Mouse (Mus musculus): ENCODE results near the gene Olfr50.

Olfr50 gene

GRCm38 (mm10) chr2:36790238-36790637 is at the start of gene Olfr50:
TSS of gene Olfr50 (plus strand) at chr2:36790538.
- no peak for DNase-seq (ENCODE audit: low spot score in 2 of 2)

- no peak for DNase-seq (ENCODE audit: low spot score in 2 of 2)
These were observed 6.4 kb upstream of the Olfr50 start, which contains the start of gene Olfr348 for GRCm38 (mm10) chr2:36783976-36784375. TSS of gene Olfr348 (plus strand) at chr2:36784276.

- DNase-seq (ENCODE audit: low spot score in 2 of 2) = no peak
These were observed 26.6 kb downstream of the Olfr50 start, which contains the start of gene Olfr3 for GRCm38 (mm10) chr2:36816932-36817331. TSS of gene Olfr3 (minus strand) at chr2:36817032.

- no peak for DNase-seq (ENCODE audit: low spot score in 2 of 2)
These were observed 55.7 kb downstream of the Olfr50 start, which contains the start of gene Olfr350 for GRCm38 (mm10) chr2:36846010-36846409. TSS of gene Olfr350 (plus strand) at chr2:36846310.
